Mouse (Mus musculus) ovary, postnatal 36 days (tissue): ENCODE results near the gene 5730455P16Rik.
A peak's percentile ranks its signal among the peaks of the same experiment; 100 is the strongest.
"Not testable (repeated sequence)": the region's sequence is repeated elsewhere in the genome, so short reads cannot be mapped to it uniquely, and the experiment has no call there.

Source experiments
- DNase-seq: peaks from one replicate; pipeline ENCODE4 v3.0.0; 2022; ENCODE audit warnings: low spot score, mixed read lengths

The 5730455P16Rik gene

DNA sequence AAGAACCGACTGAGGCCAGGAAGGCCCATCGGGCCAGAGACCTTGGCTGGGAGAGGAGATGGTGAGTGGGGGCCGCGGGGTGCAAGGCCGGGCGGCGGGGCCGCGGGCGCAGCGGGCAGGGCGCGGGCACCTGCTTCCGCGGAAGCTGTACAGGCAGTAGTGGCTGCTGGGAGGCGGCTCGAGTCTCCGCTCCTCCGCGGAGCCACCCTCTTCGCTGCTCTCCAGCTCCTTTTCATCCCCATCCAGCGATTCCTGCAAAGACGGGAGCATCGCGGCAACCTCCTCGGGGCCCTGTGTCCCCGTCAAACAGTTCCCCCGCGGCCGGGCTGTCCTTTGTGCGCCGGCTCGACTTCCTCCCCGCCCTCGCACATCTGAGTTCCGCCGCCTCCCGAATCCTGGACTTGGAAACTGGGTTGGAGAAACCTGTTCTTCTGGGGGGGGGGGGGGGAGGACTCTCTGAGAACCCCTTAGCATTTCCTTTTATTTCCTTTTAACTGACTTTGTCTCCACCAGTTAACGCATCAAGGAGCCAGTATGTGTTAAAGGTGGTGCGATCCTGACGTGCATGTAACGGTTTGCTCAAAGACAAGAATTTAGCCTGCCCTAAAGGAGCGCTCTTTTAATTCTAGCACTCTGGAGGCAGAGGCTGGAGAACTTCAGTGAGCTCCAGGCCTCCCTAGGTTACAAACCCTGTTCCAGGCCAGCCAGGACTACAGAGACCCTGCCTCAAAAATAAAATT, at the start of gene 5730455P16Rik:
TSS of gene 5730455P16Rik (minus strand) at position 323 of the 740 bp plus-strand sequence.
- DNase-seq: peak; percentile 82

DNA sequence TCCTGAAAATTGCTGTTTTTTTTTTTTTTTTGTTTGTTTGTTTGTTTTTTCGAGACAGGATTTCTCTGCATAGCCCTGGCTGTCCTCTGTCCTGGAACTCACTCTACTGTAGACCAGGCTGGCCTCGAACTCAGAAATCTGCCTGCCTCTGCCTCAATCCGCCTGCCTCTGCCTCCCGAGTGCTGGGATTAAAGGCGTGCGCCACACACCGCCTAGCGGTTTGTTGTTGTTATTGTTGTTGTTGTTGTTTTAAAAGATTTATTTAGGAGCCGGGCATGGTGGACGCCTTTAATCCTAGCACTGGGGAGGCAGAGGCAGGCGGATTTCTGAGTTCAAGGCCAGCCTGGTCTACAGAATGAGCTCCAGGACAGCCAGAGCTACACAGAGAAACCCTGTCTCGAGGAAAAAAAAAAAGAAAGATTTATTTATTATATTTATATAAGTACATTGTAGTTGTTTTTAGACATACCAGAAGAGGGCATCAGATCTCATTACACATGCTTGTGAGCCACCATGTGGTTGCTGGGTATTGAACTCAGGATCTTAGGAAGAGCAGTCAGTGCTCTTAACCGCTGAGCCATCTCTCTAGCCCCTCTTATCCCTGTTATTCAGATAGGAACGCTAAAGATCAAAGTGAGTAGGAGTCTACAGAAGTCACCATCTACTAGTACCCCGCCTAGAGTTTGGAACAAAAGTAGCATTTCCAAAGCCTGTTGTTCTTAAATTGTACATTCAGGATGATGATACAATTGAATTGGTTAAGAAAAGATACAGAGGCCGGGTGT, 48.4 kb upstream of the 5730455P16Rik start:
- DNase-seq: not testable (repeated sequence)

DNA sequence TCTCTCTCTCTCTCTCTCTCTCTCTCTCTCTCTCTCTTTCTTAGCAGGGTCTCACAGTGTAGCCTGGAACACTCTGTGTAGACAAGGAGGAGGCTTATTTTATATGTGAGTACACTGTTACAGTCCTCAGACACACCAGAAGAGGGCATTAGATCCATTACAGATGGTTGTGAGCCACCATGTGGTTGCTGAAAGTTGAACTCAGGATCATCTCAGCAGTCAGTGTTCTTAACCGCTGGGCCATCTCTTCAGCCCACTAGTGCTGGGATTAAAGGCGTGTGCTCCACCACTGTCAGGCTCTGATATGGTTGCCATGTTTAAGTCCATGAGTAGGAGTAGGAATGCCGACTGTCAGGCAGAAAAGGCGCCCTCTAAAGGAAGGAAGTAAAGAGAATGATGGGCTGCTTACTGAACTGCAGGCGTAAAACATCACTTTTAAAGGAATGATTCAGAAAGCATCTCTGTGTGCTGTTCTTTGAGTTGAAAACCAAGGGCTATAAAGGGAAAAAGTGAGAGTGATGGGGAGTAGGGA, 47.5 kb upstream of the 5730455P16Rik start:
- DNase-seq: no peak

- DNase-seq: no peak
These were observed 46.9 kb upstream of the 5730455P16Rik start for GRCm38 (mm10) chr11:80424691-80425090.

DNA sequence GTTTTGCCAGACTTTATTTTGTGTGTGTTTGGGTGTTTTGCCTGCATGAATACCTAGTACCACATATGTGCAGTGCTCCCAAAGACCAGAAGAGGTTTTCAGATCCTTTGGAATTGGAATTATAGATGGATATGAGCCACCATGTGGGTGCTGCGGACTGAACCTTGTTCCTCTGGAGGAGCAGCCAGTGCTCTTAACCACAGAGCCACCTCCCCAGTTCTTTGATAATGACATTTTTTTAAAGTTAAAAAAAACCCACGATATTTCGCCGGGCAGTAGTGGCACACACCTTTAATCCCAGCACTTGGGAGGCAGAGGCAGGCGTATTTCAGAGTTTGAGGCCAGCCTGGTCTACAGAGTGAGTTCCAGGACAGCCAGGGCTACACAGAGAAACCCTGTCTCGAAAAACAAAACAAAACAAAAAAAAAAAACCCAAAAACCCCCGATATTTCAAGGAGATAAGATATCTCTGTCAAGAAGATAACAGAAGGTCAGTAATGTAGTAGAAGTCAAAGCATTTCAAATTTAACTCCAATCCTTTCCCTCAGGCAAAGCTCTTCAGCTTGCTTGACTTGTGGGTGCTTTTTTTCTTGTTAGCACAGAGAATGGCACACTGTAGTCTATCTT, 43.7 kb upstream of the 5730455P16Rik start:
- no peak for DNase-seq

DNA sequence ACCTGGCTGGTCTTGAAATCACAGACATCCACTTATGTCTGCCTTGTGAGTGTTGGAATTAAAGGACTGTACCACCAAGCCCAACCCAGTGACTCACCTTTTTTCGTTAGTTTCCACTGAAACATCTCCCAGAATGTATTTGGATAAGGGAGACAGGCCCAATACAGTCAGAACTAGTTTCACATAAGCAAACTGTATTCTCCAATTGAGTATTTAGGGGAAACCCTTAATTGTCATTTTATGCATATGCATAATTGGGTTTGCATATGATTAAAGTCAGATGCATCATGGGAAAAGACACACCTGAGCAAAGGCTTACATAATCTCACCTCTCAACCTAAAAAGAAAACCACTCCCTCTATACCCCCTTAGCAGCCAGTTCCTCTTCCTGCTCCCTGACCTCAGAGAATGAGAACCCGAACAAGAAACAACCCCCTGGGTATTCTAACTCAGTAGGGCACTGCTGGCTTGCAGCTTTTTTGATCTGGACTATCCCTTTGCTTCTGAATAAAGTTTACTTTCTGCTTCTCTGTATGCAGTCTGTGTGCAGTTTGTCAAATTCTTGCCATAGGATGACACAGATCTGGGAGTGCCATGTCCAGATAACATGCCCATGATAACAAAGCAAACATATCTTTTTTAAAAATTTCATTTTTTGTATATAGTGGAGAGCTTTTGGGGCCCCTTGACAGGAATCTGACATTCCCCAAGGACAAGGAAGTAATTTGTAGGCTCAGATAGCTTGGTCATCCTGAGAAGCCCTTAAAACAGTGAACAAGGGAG, 42.6 kb upstream of the 5730455P16Rik start:
- no peak for DNase-seq

DNA sequence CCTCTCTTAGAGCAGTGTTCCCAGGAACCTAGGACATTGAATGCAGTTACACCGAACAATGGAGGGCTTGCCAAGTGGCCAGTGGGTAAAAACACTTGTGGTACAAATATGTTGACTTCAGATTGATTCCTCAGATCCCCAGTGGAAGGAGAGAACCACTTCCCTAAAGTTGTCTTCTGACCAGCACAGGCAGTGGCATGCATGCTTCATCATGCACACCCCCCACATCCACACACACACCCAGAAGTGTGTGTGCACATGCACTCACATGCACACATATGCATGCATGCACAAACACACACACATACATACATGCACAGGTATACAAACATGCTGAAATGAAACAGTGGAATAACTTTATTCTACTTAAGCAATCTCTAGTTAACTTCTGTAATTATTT, 41.9 kb upstream of the 5730455P16Rik start:
- no peak for DNase-seq

- no peak for DNase-seq
These were observed 39.3 kb upstream of the 5730455P16Rik start for GRCm38 (mm10) chr11:80417085-80417484.

DNA sequence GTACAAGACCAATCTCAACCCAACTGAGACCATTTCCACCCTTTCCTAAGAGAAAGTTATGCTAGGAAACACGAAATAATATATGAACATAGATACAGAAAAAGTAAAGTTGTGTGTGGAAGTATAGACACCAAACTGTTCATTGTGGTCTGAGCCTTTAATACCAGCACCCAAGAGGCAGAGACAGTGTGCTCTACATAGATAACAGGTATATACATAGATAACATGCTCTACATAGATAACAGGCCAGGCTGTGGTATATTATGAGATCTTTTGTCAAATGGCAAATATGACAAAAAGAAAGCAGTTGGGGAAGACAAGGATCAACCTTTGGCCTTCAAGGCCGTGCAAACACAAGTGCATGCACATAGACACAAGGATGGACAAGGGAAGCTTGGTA, 32.5 kb upstream of the 5730455P16Rik start:
- no peak for DNase-seq

DNA sequence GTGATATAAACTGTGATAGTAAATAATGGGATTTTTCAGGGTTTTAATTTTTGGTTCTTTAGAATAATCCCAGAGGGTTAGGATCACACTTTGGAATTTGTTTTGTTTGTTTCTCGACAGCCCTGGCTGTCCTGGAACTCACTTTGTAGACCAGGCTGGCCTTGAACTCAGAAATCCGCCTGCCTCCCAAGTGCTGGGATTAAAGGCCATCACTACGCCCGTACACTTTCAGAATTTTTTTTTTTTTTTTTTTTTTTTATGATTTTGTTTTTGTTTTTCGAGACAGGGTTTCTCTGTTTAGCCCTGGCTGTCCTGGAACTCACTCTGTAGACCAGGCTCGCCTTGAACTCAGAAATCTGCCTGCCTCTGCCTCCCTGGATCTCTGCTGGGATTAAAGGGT, 30.0 kb upstream of the 5730455P16Rik start:
- DNase-seq: not testable (repeated sequence)

GRCm38 (mm10) chr11:80396617-80397016, 18.8 kb upstream of the 5730455P16Rik start:
- no peak for DNase-seq

- DNase-seq: no peak
These were observed 18.1 kb upstream of the 5730455P16Rik start for GRCm38 (mm10) chr11:80395930-80396329.

- no peak for DNase-seq
These were observed 13.7 kb upstream of the 5730455P16Rik start for GRCm38 (mm10) chr11:80391407-80392120.

DNA sequence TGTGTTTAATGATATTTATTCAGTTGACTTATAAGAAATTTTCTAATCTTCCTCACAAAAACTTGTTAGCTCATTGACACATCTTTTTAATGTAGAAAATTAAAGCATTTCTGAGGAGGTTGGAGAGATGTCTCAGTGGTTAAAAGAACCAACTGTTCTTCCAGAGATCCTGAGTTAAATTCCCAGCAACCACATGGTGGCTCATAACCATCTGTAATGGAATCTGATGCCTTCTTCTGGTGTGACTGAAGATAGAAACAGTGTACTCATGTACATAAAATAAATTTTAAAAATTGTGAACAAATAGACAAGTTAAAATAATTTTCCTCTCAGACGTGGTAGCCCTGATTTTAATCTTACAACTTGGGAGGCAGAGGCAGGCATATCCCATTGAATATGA, 12.1 kb upstream of the 5730455P16Rik start:
- DNase-seq: no peak

GRCm38 (mm10) chr11:80386790-80387189, 9.0 kb upstream of the 5730455P16Rik start:
- no peak for DNase-seq

DNA sequence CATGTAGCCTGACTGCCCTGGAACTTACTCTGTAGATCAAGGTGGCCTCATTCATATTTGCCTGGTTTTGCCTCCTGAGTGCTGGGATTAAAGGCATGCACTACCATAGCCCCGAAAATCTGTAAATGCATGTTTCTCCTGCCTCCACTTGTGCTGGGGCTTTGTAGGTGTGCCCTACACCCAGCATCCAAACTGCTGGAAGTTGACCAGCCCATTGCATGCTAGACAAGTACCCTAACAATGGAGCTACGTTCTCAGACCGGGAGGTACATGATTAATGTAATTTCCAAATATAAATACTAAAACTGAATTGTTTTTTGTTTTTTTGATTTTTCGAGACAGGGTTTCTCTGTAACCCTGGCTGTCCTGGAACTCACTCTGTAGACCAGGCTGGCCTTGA, 7.2 kb upstream of the 5730455P16Rik start:
- DNase-seq: no peak

DNA sequence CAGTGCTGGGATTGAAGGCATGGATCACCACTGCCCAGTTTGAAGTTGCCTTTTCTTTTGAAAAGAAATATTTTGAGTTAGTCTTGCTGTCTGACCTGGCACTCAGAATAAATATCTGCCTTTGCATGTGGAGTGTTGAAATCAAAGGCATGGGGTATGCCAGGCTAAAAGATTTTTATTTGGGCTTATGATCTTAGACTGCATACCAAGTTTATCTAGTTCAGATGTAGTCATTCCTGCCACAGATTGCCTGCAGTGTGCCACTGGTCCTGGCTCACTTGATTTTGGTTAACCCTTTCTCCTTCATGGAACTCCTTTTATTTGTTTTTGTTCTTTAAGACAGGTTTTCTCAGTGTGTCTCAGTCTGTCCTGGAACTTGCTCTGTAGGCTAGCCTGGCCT, 6.6 kb upstream of the 5730455P16Rik start:
- no peak for DNase-seq

DNA sequence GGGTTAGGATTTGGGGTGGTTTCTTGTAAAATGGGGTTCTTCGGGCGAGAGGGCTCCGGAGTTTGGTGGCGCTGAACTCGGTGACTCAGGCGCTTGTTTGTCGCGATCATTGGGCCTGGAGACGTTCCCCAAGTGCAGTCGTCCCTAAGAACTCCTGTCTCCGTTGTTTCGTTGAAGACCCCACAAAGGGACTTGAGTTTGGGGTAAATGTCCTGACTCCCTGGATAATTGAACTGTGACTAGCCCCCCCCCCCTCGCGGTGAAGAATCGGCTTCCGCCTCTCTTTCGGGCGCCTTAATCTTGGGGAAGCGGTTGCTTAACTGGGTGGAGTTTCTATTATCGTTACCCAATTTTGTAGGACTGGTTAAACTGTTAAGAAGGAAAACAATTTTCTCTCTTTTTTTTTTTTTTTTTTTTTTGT, 5.8 kb upstream of the 5730455P16Rik start:
- DNase-seq: no peak

GRCm38 (mm10) chr11:80383019-80383625, 5.3 kb upstream of the 5730455P16Rik start, which contains the start of gene Zfp207:
TSS of gene Zfp207 (plus strand) at chr11:80383279.
- DNase-seq: peak; percentile 97

DNA sequence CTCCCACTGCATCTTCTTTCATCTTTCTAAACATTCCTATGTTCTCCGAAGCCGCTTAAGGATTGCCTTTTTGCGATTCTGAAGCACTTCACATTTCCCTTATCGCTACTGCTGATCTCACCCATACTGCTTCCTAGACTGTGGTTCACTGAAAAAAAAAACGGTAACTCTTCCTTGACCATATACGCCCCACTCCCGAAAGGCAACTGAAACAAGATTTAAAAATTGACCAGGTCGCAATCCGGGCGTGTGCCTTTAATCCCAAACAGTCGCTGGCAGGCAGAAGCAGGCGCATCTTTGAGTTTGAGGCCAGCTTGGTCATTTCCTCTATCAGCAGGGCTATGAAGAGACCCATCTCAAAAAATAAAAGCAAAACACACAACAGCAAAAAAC, 4.8 kb upstream of the 5730455P16Rik start:
- DNase-seq: peak; percentile 25

- DNase-seq: not testable (repeated sequence)
These were observed 1.4 kb upstream of the 5730455P16Rik start for GRCm38 (mm10) chr11:80379184-80379583.
